Mouse (Mus musculus) embryo, embryonic 9.5 days (tissue): ENCODE results near the gene Mvb12b.
A peak's percentile ranks its signal among the peaks of the same experiment; 100 is the strongest.

Experiments
- DNase-seq: peaks from one replicate; pipeline ENCODE4 v3.0.0-alpha.2; 2017; ENCODE audit errors: extremely low spot score

Mvb12b gene

GRCm38 (mm10) chr2:33736722-33737121 is 151.0 kb downstream of the Mvb12b start:
- DNase-seq, result peak; percentile 69

- peak; percentile 87 for DNase-seq
These were observed 152.8 kb downstream of the Mvb12b start for GRCm38 (mm10) chr2:33734781-33735485.

GRCm38 (mm10) chr2:33729701-33730100 is 158.0 kb downstream of the Mvb12b start:
- DNase-seq, result no peak

- DNase-seq, result no peak
These were observed 160.5 kb downstream of the Mvb12b start for GRCm38 (mm10) chr2:33727199-33727598.

- DNase-seq, result no peak
These were observed 167.3 kb downstream of the Mvb12b start for GRCm38 (mm10) chr2:33720380-33720898.

GRCm38 (mm10) chr2:33719339-33720066 is 168.2 kb downstream of the Mvb12b start:
- DNase-seq, result no peak

GRCm38 (mm10) chr2:33718561-33718960 is 169.2 kb downstream of the Mvb12b start:
- DNase-seq, result no peak

GRCm38 (mm10) chr2:33717821-33718351 is 169.9 kb downstream of the Mvb12b start:
- no peak for DNase-seq

- DNase-seq, result no peak
These were observed 170.4 kb downstream of the Mvb12b start for GRCm38 (mm10) chr2:33717378-33717777.

- no peak for DNase-seq
These were observed 170.9 kb downstream of the Mvb12b start for GRCm38 (mm10) chr2:33716878-33717277.

- no peak for DNase-seq
These were observed 172.8 kb downstream of the Mvb12b start for GRCm38 (mm10) chr2:33714932-33715331.

GRCm38 (mm10) chr2:33713580-33714260 is 174.0 kb downstream of the Mvb12b start:
- DNase-seq, result no peak

- no peak for DNase-seq
These were observed 174.9 kb downstream of the Mvb12b start for GRCm38 (mm10) chr2:33712811-33713210.

GRCm38 (mm10) chr2:33708831-33709230 is 178.9 kb downstream of the Mvb12b start:
- no peak for DNase-seq

GRCm38 (mm10) chr2:33708096-33708495 is 179.7 kb downstream of the Mvb12b start:
- DNase-seq, result no peak

- DNase-seq, result no peak
These were observed 181.3 kb downstream of the Mvb12b start for GRCm38 (mm10) chr2:33706403-33706802.

- no peak for DNase-seq
These were observed 181.9 kb downstream of the Mvb12b start for GRCm38 (mm10) chr2:33705687-33706320.

- DNase-seq, result no peak
These were observed 184.5 kb downstream of the Mvb12b start for GRCm38 (mm10) chr2:33703286-33703685.

GRCm38 (mm10) chr2:33702705-33703104 is 185.0 kb downstream of the Mvb12b start:
- DNase-seq, result no peak

GRCm38 (mm10) chr2:33701446-33701815 is 186.3 kb downstream of the Mvb12b start:
- DNase-seq, result no peak

GRCm38 (mm10) chr2:33700581-33701445 is 186.9 kb downstream of the Mvb12b start:
- peak; percentile 65 for DNase-seq
